Mouse (Mus musculus) cortical plate, adult 2 months (tissue): ENCODE data around the gene Cse1l. TPM values are rescaled to one million over a fixed set of nuclear protein-coding genes. Genes with fewer than 3 reads are reported as not detected.

Experiments
- H3K27ac ChIP-seq: fragments of 200-500 bp; 2 replicates; pipeline ENCODE4 v1.5.1; 2012; ENCODE audit warnings: low read length, control low read depth, inconsistent platforms; ENCODE audit not compliant: insufficient read depth
- H3K4me1 ChIP-seq: fragments of 200-500 bp; 2 replicates; pipeline ENCODE4 v1.6.1; 2011; ENCODE audit warnings: low read length; ENCODE audit not compliant: control insufficient read depth, insufficient read depth
- H3K4me3 ChIP-seq: fragments of 200-500 bp; 2 replicates; pipeline ENCODE4 v1.5.1; 2011; ENCODE audit warnings: mild to moderate bottlenecking, low read length, control low read depth; ENCODE audit not compliant: insufficient read depth
- CTCF ChIP-seq: fragments of 200-500 bp; IDR thresholded peaks from 2 replicates; pipeline ENCODE4 v1.5.1; 2011; ENCODE audit warnings: mild to moderate bottlenecking, control low read depth, low read length; ENCODE audit not compliant: insufficient read depth; ENCODE audit errors: extremely low read depth
- POLR2A ChIP-seq: fragments of 200-500 bp; IDR thresholded peaks from 2 replicates; pipeline ENCODE4 v1.6.1; 2011; ENCODE audit warnings: mild to moderate bottlenecking, low read length, control low read depth; ENCODE audit not compliant: insufficient read depth; ENCODE audit errors: extremely low read depth
- polyA plus RNA-seq: library from polyadenylated mRNA; depleted of rRNA; stranded (reverse); fragments of >200 nt; gene quantifications from 2 replicates; pipeline ENCODE4 v1.2.3, GENCODE M21; 2012; rRNA removed

Cse1l gene
- 44.3 and 45.1 TPM in 2 replicates for polyA plus RNA-seq

DNA sequence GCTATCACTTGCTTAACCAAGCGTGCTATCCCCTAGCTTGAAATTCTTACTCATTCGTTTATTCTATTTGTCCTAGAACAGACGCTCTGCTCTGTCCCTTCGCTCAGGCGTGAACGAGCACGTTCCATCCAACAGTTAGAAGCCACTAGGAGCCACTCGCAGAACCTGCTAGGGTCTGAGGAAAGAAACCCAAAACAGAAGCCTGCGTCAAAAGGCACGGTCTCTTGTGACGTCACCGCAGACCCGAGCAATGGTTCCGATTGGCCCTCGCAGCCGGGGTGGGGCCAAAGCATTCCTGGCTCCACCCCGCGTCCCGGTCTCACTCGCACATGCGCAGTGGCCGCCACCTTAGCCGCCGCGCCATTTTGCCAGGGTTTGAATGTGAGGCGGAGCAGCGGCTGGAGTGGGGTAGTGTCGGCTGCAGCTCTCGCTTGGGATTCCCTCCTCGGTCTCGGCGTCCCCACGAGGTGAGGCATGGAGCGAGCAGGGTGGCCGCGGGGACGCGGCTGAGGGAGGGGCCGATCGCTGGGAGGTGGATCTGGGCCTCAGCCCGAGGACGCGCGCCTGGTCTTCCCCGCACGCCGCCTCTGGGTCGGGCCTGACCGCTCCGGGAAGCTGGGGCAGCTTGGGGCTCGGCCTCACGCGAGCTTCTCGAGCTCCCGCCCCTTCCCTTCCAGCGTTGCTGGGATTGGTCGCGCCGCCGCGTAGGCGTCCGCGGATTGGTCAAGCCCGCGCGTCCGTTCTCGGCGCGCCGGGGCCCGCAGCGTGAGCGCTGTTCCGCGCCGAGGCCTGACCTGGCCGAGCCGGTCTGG, at the start of gene Cse1l:
TSS of gene Cse1l (plus strand) at position 330 of the 812 bp plus-strand sequence.
- H3K4me3 ChIP-seq, result peak within 1 kb of the TSS; percentile 63
- H3K4me1 ChIP-seq, result peaks cover 3% of the 10 kb centered on the region; the same call in 1 of the 2 replicates
- peak; percentile 92 for TF ChIP-seq POLR2A
- TF ChIP-seq CTCF, result no peak
- H3K27ac ChIP-seq, result peak within 1 kb of the TSS; percentile 96

DNA sequence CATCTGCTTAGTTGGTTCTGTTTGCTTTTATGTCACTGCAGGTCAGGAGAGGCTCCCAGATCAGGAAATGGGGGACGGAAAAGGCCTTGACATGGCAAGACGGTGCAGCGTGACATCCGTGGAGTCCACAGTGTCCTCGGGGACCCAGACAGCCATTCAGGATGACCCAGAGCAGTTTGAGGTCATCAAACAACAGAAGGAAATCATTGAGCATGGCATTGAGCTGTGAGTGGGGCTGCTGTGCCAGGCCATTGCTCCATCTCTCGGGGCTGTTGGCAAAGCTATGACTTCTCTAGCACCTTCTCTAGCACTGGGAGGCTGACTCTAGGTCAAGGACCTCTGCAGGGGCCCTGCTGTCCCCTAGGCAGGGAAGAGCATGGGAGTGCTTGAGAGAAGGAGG, 49.5 kb upstream of the Cse1l start:
- Histone ChIP-seq H3K27ac (no peak overlapping the region), H3K4me1 (no peaks in the 10 kb centered on the region), H3K4me3 (no peak overlapping the region)
- TF ChIP-seq POLR2A (no peak), CTCF (no peak)

DNA sequence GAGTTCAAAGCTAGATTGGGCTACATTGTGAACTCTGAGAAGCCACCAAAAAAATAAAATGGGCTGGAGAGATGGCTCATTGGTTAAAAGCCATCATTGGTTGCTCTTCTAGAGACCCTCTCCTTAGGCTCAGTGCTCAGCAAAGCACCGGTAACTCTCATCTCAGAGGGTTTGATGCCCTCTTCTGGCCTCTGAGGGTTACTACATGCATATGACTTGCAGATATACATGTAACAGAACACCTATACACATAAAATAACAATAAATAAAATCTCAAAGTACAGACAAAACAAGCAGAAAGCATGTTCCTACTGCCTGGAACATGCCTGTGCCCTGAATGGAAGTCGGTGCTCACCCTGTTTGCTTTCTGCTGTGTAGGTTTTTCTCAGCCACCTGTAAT, 48.7 kb upstream of the Cse1l start:
- Histone ChIP-seq H3K4me1 (no peaks in the 10 kb centered on the region), H3K27ac (no peak overlapping the region), H3K4me3 (no peak overlapping the region)
- TF ChIP-seq POLR2A (no peak), CTCF (0 out of 2 replicates have a peak, but pooled peaks have one; percentile 23)

DNA sequence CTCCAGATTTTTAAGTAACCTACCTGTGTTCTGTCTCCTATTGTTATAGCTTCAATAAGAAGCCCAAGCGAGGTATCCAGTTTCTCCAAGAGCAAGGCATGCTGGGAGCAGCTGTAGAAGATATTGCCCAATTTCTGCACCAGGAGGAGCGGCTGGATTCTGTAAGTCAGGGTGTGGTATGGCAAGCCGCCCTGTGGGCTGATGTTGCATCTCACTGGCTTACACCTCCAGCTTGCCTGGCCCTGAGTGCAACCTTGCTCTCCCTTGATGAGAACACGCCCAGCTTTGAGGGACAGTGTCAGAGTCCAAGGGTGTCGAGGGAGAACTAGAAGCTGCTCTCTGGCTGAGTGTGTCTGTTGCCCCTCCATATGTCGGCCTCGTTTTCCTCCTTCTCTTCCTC, 46.6 kb upstream of the Cse1l start:
- no peaks in the 10 kb centered on the region for H3K4me1 ChIP-seq
- no peak for TF ChIP-seq CTCF
- TF ChIP-seq POLR2A, result no peak
- H3K27ac ChIP-seq, result no peak overlapping the region
- H3K4me3 ChIP-seq, result no peak overlapping the region

DNA sequence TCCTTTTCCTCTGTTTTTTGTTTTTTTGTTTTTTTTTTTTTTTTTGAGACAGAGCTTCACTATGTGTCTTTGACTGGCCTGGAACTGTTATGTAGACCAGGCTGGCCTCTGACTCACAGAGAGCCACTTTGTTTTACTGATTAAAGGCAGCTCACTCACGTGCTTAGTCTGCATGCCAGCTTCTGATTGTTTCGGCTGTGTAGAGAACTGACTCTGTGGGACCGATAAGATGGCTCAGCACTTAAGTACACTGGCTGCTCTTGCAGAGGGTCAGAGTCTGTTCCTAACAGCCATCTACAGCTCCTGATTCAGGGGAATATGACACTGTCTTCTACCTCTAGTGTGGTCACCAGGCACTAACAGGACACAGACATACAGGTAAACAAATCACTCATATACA, 43.3 kb upstream of the Cse1l start:
- Histone ChIP-seq H3K4me1 (no peaks in the 10 kb centered on the region), H3K27ac (no peak overlapping the region), H3K4me3 (no peak overlapping the region)
- no peak for TF ChIP-seq CTCF
- no peak for TF ChIP-seq POLR2A

DNA sequence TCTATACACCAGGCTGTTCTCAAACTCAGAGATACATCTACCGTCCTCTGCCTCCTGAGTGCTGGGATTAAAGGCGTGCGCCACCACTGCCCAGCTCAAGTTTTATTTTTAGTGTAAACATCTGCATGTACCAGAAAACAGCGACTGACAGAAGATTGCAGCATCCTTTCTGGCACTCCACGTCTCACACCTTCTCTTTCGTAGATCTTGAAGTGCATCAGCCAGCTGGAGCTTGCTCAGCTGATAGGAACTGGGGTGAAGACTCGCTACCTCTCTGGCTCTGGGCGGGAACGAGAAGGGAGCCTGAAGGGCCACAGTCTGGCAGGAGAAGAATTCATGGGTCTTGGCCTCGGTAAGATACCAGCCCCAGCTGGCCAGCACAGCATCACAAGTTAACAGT, 40.4 kb upstream of the Cse1l start:
- Histone ChIP-seq H3K27ac (no peak overlapping the region), H3K4me1 (no peaks in the 10 kb centered on the region), H3K4me3 (no peak overlapping the region)
- TF ChIP-seq POLR2A (no peak), CTCF (no peak)

DNA sequence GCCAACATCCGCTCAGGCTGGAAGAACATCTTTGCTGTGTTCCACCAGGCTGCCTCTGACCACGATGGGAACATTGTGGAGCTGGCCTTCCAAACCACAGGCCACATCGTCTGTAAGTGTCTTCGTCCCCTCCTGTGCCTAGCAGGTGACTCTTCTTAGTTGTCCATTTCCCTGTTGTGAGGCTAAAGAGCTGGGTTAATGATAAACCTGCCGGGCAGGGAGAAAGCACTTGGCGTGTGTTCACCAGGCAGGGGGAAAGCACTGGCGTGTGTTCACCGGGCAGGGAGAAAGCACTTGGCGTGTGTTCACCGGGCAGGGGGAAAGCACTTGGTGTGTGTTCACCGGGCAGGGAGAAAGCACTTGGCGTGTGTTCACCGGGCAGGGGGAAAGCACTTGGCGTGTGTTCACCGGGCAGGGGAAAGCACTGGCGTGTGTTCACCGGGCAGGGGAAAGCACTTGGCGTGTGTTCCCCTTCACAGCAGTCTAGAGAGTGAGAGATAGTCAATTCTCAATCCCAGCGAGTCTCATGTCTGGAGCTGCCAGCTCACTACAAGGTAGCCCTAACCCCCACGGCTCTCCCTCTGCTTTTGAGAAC, 35.5 kb upstream of the Cse1l start:
- H3K4me3 ChIP-seq, result no peak overlapping the region
- no peaks in the 10 kb centered on the region for H3K4me1 ChIP-seq
- TF ChIP-seq CTCF, result no peak
- TF ChIP-seq POLR2A, result no peak
- H3K27ac ChIP-seq, result no peak overlapping the region

DNA sequence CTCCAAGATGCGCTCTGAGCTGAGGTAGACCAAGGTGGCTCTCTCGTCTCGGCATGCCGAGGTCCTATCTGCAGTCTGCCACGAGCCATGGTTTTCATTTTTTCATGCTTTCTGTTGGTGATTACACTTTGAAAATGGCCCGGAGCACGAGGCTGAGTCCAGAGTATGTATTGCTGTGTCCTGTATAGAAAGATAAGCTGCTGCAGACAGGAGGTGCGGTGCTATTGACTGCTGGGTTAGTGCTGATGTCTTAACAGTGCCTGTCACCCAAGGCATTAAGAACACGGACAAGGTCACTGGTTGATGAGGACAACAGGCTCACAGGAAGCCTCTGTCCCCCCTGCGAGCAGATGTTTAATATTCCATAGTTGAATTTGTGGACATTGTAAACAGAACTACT, 34.9 kb upstream of the Cse1l start:
- no peak overlapping the region for H3K27ac ChIP-seq
- no peaks in the 10 kb centered on the region for H3K4me1 ChIP-seq
- TF ChIP-seq POLR2A (no peak), CTCF (no peak)
- H3K4me3 ChIP-seq, result no peak overlapping the region

DNA sequence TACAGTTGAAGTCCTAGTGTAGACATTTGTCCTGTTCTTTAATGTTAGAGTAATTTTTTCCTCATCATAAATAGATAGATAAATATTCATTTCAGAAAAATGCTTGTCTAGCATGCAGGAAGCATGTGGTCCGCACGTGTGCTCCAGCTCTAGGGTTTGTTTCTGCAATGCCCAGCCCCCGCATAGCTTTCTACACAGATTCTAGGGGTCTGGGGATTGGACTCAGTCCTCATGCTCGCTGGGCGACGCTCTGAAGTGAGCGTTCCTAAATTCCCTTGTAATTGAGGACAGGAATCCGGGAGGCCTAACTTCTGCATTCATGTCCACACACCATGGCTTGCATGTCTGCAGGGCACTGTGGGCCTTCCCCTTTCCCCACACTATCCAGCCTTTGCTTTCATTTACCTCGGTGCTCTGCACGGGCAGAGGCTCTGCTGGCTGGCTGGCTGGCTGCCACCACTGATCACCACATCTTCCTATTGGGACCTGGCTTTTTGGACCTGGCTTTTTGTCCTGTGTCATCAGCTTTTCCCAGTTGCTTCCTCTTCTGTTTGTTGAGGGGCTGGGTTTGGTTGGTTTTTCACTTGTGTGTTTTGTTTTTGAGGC, 31.1 kb upstream of the Cse1l start:
- H3K27ac ChIP-seq, result no peak overlapping the region
- H3K4me1 ChIP-seq, result no peaks in the 10 kb centered on the region
- no peak overlapping the region for H3K4me3 ChIP-seq
- TF ChIP-seq CTCF, result no peak
- no peak for TF ChIP-seq POLR2A
